Mouse (Mus musculus) lung, postnatal 0 days (tissue): Measurements from ENCODE around the gene Dapl1.

Experiments used
- CTCF ChIP-seq: IDR thresholded peaks from 2 replicates; pipeline ENCODE4 v1.5.1; 2016; ENCODE audit warnings: antibody characterized with exemption, mild to moderate bottlenecking
- EP300 ChIP-seq: IDR thresholded peaks from 2 replicates; pipeline ENCODE4 v1.6.1; 2016; ENCODE audit warnings: antibody characterized with exemption, mild to moderate bottlenecking, control low read depth

DNA sequence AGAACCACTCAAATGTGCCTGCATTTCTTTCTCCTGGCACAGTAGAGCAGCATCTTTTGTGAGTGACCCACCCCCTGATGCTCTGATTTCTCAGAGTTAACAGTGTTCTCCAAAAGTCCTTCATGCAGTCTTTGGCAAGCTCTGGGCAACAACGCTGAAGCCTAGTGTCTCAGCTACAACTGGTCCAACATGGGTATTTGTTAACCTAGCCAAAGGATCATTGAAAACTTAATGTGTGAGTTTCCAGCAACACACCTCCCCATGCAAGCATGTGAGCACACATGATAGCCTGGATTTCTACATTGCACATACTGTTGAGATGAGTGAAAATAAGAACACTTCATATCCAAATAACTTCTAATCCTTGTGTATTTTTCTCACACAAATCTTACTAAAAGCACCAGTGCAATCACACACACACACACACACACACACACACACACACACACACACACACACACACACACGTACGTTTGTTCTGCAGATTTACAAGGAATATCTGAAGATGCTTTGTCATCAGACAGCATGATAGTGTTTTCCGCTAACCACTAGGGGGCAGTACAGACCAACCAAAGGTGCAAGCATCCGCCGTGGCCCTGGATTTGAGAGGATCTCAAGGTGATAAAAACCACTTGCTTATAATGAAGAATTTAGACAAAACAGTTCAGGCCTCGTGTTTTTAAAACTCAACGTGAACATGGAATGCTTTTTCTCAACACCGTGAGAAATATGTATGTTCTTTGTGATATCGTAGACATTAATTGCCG is 56.9 kb downstream of the Dapl1 start:
- TF ChIP-seq CTCF (peak; percentile 94), EP300 (no peak)
